Mouse (Mus musculus) C2C12 (cell line): ENCODE results near the gene Cfap43. TPM values are rescaled to one million over a fixed set of nuclear protein-coding genes. Genes with fewer than 3 reads are reported as not detected.
"Not testable (repeated sequence)": the region's sequence is repeated elsewhere in the genome, so short reads cannot be mapped to it uniquely, and the experiment has no call there.

Experiments
- H3K27me3 ChIP-seq: one replicate; pipeline ENCODE4 v1.6.1; 2011; ENCODE audit not compliant: control insufficient read depth, insufficient read depth, insufficient read length
- H3K36me3 ChIP-seq: one replicate; pipeline ENCODE4 v1.6.1; 2011; ENCODE audit not compliant: control insufficient read depth, insufficient read depth
- H3K4me3 ChIP-seq: one replicate; pipeline ENCODE4 v1.5.1; 2011; ENCODE audit warnings: mild to moderate bottlenecking, control low read depth; ENCODE audit not compliant: poor library complexity, insufficient read depth, severe bottlenecking
- H3K79me2 ChIP-seq: one replicate; pipeline ENCODE4 v1.6.1; 2011; ENCODE audit not compliant: control insufficient read depth, insufficient read depth
- H3K79me3 ChIP-seq: one replicate; pipeline ENCODE4 v1.6.1; 2011; ENCODE audit warnings: low read depth, control low read depth
- H3ac ChIP-seq: one replicate; pipeline ENCODE3; 2011; ENCODE audit warnings: low read depth; ENCODE audit not compliant: control insufficient read depth, insufficient read length
- CEBPB ChIP-seq: IDR thresholded peaks from one replicate; pipeline ENCODE4 v1.6.1; 2011; ENCODE audit warnings: low read depth, mild to moderate bottlenecking, control low read depth, moderate library complexity
- CTCF ChIP-seq: IDR thresholded peaks from one replicate; pipeline ENCODE4 v1.5.1; 2011; ENCODE audit not compliant: control insufficient read depth, insufficient read depth, insufficient read length
- FOSL1 ChIP-seq: IDR thresholded peaks from one replicate; pipeline ENCODE4 v1.8.0; 2011; ENCODE audit warnings: mild to moderate bottlenecking, low read length; ENCODE audit not compliant: poor library complexity, insufficient read depth, severe bottlenecking
- MAX ChIP-seq: IDR thresholded peaks from one replicate; pipeline ENCODE4 v1.6.1; 2011; ENCODE audit warnings: mild to moderate bottlenecking, control low read depth
- MYOD1 ChIP-seq: IDR thresholded peaks from one replicate; pipeline ENCODE4 v1.6.1; 2011; ENCODE audit warnings: low read depth; ENCODE audit not compliant: control insufficient read depth, insufficient read length
- MYOG ChIP-seq: IDR thresholded peaks from one replicate; pipeline ENCODE4 v1.6.1; 2011; ENCODE audit not compliant: control insufficient read depth, insufficient read length; ENCODE audit errors: extremely low read depth
- USF1 ChIP-seq: IDR thresholded peaks from one replicate; pipeline ENCODE4 v1.6.1; 2011; ENCODE audit warnings: low read depth, mild to moderate bottlenecking, control low read depth, moderate library complexity
- polyA plus RNA-seq: library from polyadenylated mRNA; unstranded; fragments of >200 nt; fragmentation: generic; extraction: Trizol; gene quantifications from one replicate; pipeline ENCODE4 v1.2.1, GENCODE M21; 2012; ENCODE audit warnings: missing spikeins

Gene Cfap43
- polyA plus RNA-seq, 1 experiment, result 0.07 TPM

DNA sequence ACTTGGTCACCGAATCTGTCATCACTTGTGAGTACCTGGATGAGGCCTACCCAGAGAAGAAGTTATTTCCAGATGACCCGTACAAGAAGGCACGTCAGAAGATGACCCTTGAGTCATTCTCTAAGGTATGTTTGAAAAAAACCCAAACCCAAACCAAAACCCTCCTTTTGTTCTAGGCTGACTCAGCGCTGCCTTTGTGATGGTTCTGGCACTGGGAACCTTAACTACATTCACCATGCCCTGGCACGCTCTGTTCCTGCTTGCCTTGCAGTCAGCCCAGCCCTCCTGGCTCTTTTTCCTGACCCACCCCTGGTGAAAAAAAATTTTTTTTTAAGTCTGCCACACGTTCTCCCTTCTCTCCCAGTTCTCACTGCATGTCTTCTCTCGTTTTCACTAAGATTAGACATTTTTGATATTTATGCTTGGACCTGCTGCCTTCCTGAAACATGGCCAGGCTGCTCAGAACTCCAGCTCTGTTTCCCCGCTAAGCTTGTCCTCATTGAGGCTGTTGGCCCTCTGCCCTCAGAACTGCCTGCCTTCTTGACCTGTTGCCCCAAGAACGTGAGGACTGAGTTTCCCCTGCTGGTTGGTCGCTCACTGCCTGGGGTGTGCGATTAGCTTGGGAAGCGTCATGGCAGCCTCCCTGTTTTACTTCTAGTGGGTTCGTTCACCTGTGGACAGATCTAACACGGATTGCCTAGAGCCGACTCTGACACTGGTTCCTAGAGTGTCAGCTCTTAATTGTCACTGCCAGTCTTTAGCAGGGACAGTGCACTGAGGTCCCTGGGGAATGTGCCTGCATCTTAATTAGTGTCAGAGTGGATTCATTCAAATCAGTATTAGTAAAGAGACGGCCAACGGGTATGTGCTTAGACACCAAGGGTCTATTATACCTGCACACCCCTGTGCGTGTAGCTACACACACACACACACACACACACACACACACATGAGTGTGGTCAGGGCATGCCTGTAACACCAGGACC is 60.8 kb downstream of the Cfap43 start:
- Histone ChIP-seq H3K27me3 (no peaks in the 10 kb centered on the region), H3K36me3 (peaks cover 47% of the 10 kb centered on the region), H3K79me2 (peaks cover 41% of the 10 kb centered on the region), H3K4me3 (no peak overlapping the region), H3K79me3 (peaks cover 19% of the 10 kb centered on the region), H3ac (no peak overlapping the region)
- TF ChIP-seq MAX (no peak), CTCF (no peak), MYOD1 (no peak), FOSL1 (no peak), MYOG (no peak), CEBPB (no peak), USF1 (no peak)

DNA sequence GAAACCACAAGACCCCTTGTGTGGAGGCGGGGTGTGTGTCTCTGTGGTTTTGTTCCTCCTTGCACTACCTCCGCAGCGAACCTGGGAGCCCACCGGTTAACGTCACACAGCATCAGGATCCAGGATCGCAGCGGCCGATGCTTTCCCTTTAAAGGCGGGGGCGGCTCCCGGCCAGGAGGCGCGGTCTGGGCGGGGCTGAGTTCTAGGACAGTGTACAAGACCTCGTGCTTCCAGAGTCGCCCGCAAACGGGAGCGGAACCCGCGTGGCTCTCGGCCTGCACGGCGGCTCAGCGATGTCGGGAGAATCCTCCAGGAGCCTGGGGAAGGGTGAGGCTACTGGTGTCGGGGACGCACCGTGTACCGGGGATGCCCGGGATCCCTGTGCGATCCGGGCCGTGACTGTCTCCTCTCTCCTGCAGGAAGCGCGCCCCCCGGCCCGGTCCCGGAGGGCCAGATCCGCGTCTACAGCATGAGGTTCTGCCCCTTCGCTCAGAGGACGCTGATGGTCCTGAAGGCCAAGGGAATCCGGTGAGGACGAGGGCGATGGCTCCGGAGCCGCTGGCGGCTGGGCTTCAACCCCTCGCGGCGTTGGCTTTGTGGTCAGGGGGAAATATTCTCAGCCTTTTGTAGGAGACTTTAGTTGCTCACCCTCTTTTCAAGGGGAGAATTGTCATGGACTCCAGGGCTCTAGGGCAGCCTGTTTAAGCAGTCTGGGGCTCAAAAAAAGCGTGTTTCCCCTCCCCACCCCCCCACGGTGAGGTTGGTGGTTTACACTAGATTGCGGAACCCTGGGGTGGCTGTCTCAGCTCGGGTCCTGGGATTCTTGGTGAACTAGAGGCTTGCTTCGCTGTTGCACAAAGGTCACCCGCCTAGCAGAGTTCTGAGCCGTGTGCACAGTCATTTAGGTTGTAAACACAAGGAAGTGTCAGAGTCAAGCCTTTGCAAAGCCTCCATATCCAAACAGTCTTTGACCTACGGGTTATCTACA is 64.0 kb downstream of the Cfap43 start, which contains the start of gene Gsto1:
Gene Gsto1 (plus strand): TSS at position 175 of the 988 bp plus-strand sequence.
- no peaks in the 10 kb centered on the region for H3K27me3 ChIP-seq
- peaks cover 27% of the 10 kb centered on the region for H3K36me3 ChIP-seq
- H3K79me2 ChIP-seq, result peaks cover 41% of the 10 kb centered on the region
- H3K79me3 ChIP-seq, result peaks cover 18% of the 10 kb centered on the region
- H3ac ChIP-seq, result peak within 1 kb of the TSS; percentile 95
- H3K4me3 ChIP-seq, result peak within 1 kb of the TSS; percentile 75
- no peak for TF ChIP-seq FOSL1
- TF ChIP-seq USF1, result peak; percentile 29
- peak; percentile 83 for TF ChIP-seq MAX
- TF ChIP-seq CEBPB, result no peak
- no peak for TF ChIP-seq MYOD1
- no peak for TF ChIP-seq MYOG
- TF ChIP-seq CTCF, result no peak

DNA sequence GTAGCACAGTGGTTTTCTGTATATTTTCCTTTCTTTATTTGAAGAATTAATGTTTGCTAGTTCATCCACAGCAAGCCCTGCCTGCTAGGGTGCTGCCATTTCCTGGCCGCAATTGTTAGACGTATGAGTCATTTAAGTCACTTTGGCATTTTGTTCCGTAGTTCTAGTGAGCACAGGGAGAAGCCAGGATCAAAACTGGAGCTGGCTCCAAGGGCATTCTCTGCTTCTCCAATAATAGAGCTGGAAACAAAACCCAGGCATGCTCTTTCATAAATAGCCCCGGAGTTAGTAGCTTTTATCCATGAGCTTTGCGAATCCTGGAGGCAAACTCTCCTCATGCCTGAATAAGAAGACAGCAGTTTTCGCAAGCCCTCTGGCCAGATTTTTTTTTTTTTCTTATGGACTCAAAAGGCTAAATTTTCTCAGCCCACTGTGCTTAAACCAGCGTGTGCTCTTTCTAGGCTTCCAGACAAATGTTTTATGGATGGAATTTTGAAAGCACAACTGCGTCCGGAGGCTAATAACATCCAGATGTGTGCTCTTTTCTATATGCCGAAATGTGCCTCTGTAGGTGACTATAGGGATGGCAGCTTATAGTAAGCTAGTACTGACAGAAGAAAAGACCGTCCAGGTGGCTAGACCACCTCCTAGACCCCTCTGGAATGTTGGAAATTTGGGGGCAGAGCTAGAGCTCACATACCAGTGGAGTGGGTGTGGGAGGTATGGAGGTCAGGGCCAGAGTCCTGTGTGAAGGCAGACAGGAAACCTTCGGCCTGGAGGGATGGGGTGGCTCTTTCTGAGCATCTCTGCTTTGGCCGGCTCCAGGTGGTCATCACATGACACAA is 64.9 kb downstream of the Cfap43 start:
- Histone ChIP-seq H3K36me3 (peaks cover 18% of the 10 kb centered on the region), H3K79me2 (peaks cover 41% of the 10 kb centered on the region), H3ac (peak overlapping the region; percentile 36), H3K4me3 (peak overlapping the region; percentile 75), H3K79me3 (peaks cover 18% of the 10 kb centered on the region), H3K27me3 (no peaks in the 10 kb centered on the region)
- TF ChIP-seq FOSL1 (peak; percentile 46), MAX (no peak)

GRCm38 (mm10) chr19:47853053-47853452 is 66.0 kb downstream of the Cfap43 start:
- H3K79me3 ChIP-seq, result peaks cover 18% of the 10 kb centered on the region
- peaks cover 8% of the 10 kb centered on the region for H3K36me3 ChIP-seq
- H3ac ChIP-seq, result no peak overlapping the region
- no peak overlapping the region for H3K4me3 ChIP-seq
- H3K27me3 ChIP-seq, result no peaks in the 10 kb centered on the region
- H3K79me2 ChIP-seq, result peaks cover 31% of the 10 kb centered on the region
- TF ChIP-seq USF1, result no peak
- TF ChIP-seq MYOG, result no peak
- TF ChIP-seq MYOD1, result no peak
- TF ChIP-seq FOSL1, result no peak
- TF ChIP-seq CTCF, result no peak
- TF ChIP-seq MAX, result no peak
- TF ChIP-seq CEBPB, result no peak

DNA sequence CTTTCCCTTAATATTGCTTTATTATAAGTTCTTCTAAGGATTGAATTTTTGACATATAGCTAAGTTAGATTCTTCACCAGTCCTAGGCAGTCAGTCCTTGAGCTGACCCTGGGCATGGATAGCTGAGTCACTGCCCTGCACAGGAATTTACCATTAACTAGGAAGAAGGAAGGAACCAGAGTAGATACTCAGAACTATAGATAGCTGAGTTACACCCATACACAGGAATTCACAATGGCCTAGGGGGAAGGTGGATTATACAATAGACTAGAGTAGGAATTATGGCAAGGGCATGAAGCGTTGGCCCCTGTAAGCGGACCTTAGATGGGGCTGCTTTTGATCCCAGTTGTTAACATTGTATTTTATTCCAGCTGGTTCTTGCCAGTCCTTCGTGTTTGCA is 67.0 kb downstream of the Cfap43 start:
- H3K4me3 ChIP-seq, H3ac ChIP-seq: not testable (repeated sequence)
- peaks cover 23% of the 10 kb centered on the region for H3K79me2 ChIP-seq

More for the DNA sequence above, 67.0 kb downstream of the Cfap43 start:
- H3K79me3 ChIP-seq, result peaks cover 15% of the 10 kb centered on the region
- not testable (repeated sequence) for H3K36me3 ChIP-seq, H3K27me3 ChIP-seq
